8 mouse cellular contexts compared by ENCODE assay signal in the genomic region with DNA sequence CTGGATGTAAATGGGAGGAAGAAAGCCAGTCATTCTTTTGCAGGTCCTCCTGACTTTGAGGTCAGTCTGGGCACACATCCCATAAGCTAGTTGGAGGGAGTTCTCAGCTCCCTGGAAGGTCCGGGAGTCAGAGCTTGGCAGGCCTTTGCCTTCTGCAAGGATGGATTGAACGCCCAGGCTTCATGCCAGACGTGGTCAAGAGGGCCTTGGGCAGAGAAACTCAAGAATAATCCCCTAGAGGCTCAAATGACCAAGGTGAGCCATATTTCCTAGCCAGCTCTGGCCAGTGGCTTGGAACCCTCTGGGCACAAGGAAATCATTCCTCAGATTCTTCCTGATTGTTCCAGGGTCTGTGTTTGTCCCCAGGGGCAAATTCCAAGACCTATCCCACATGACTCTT. TPM values are rescaled to one million over a fixed set of nuclear protein-coding genes. Genes with fewer than 3 reads are reported as not detected.
DNase-seq lines count a peak whose midpoint lies in the region; ATAC-seq and TF ChIP-seq lines count a peak whose summit lies in the region.
"Had no signal": no experiment of that assay in that cellular context is flagged by ENCODE, and none has a peak within 500 bp of the region (broad histone marks: within the 10 kb centered on the region; RNA-seq: fewer than 3 reads in every experiment).

No protein-coding gene starts in this region.

- no peak for TF ChIP-seq CTCF in E14TG2a.4 (conservative IDR thresholded peaks at IDR 0.05; ENCODE audit: low read length)
- no peak for TF ChIP-seq CTCF in liver, embryonic 14.5 days (IDR thresholded peaks at IDR 0.05; ENCODE audit: low read depth)

- 74% methylated on average over 3 of the region's 3 CpGs for WGBS in hindbrain, embryonic 12.5 days
- WGBS in liver, embryonic 14.5 days (ENCODE audit: insufficient replicate concordance) = 63% methylated on average over 3 of the region's 3 CpGs

- H3K9ac ChIP-seq in hindbrain, embryonic 12.5 days = 0 out of 2 replicates have a peak overlapping the region, but pooled peaks have one; percentile 13
- no peak overlapping the region for H3K9ac ChIP-seq in liver, embryonic 14.5 days (replicated peaks)

- no peak overlapping the region for H3K27ac ChIP-seq in hindbrain, embryonic 12.5 days
- no peak overlapping the region for H3K27ac ChIP-seq in liver, embryonic 14.5 days

- H3K9me3 ChIP-seq in E14TG2a.4 (ENCODE audit: low read length) = no peaks in the 10 kb centered on the region
- H3K9me3 ChIP-seq in hindbrain, embryonic 12.5 days (replicated peaks) = no peaks in the 10 kb centered on the region
- H3K9me3 ChIP-seq in liver, embryonic 14.5 days (ENCODE audit: control insufficient read depth, low read length) = no peaks in the 10 kb centered on the region

- H3K4me3 ChIP-seq in E14TG2a.4 (replicated peaks; ENCODE audit: low read length) = peak overlapping the region; percentile 95
- H3K4me3 ChIP-seq in hindbrain, embryonic 12.5 days = 0 out of 2 replicates have a peak overlapping the region, but pooled peaks have one; percentile 1
- no peak overlapping the region for H3K4me3 ChIP-seq in liver, embryonic 14.5 days (ENCODE audit: insufficient read depth in 1 of 2, low read depth in 2 of 2, low read length in 2 of 2)

- H3K4me1 ChIP-seq in E14TG2a.4 (replicated peaks; ENCODE audit: low read depth, low read length) = peaks cover 64% of the 10 kb centered on the region
- peaks cover 52% of the 10 kb centered on the region for H3K4me1 ChIP-seq in hindbrain, embryonic 12.5 days
- peaks cover 13 to 35% of the 10 kb centered on the region in 2 experiments for H3K4me1 ChIP-seq in liver, embryonic 14.5 days (replicated peaks; ENCODE audit: control insufficient read depth in 2 of 2, insufficient read depth in 2 of 2, low read length in 1 of 2)

- H3K27me3 ChIP-seq in E14TG2a.4 (ENCODE audit: insufficient read depth, low read length) = peaks cover 10% of the 10 kb centered on the region
- peaks cover 23% of the 10 kb centered on the region for H3K27me3 ChIP-seq in hindbrain, embryonic 12.5 days
- no peaks in the 10 kb centered on the region for H3K27me3 ChIP-seq in liver, embryonic 14.5 days (ENCODE audit: control insufficient read depth, insufficient read depth, low read length)

- peak overlapping the region; percentile 99 for H3K4me2 ChIP-seq in hindbrain, embryonic 12.5 days (replicated peaks)
- H3K4me2 ChIP-seq in liver, embryonic 14.5 days (ENCODE audit: low read depth) = peak overlapping the region; percentile 99

- ATAC-seq in hindbrain, embryonic 12.5 days (ENCODE audit: low FRiP score) = no peak
- no peak for ATAC-seq in liver, embryonic 14.5 days (ENCODE audit: insufficient read depth)
- no peak for ATAC-seq in monocyte, adult 5-6 weeks (replicated peaks; ENCODE audit: insufficient number of reproducible peaks, low FRiP score, low TSS enrichment, poor library complexity, severe bottlenecking)

- DNase-seq in NIH3T3 (ENCODE audit: low read depth) = peak; percentile 80
- no peak for DNase-seq in liver, embryonic 14.5 days (ENCODE audit: low read depth in 3 of 3, low spot score in 3 of 3)
- no peak for DNase-seq in layer of hippocampus, adult 11-12 months (ENCODE audit: low spot score)
- DNase-seq in urinary bladder, adult 18-20 months (ENCODE audit: low spot score in 2 of 2) = no peak
- DNase-seq: layer of hippocampus, adult 9-11 months had no signal

- H3K36me3 ChIP-seq in E14TG2a.4 (ENCODE audit: insufficient read depth, low read length) = peaks cover 64% of the 10 kb centered on the region
- peaks cover 15% of the 10 kb centered on the region for H3K36me3 ChIP-seq in hindbrain, embryonic 12.5 days
- H3K36me3 ChIP-seq in liver, embryonic 14.5 days (replicated peaks; ENCODE audit: control insufficient read depth, insufficient read depth, low read depth) = peaks cover 9% of the 10 kb centered on the region

- TF ChIP-seq EP300 in liver, embryonic 14.5 days (IDR thresholded peaks at IDR 0.05; ENCODE audit: low read depth) = no peak

RNA-seq across cellular contexts. Expression of gene Tprn, which starts 2.4 kb away (rescaled TPM):
- polyA plus RNA-seq in hindbrain, embryonic 12.5 days (2016; fragmentation: Nextera tagmentation; extraction: Ambion mirVana) = 13.2 and 14.9 TPM in 2 replicates
- polyA plus RNA-seq in liver, embryonic 14.5 days (2012; rRNA removed) = 1.6 and 2.6 TPM in 2 replicates
- polyA plus RNA-seq in liver, embryonic 14.5 days (2014; fragmentation: Nextera tagmentation; extraction: Ambion mirVana) = 2.4 and 3.2 TPM in 2 replicates
- 7.1 to 9.2 TPM (median 8.4 TPM) in 3 replicates for total RNA-seq in monocyte, adult 5-6 weeks (2017)

RNA-seq across cellular contexts. Expression of gene Ssna1, which starts 7.4 kb away (rescaled TPM):
- 195 and 201 TPM in 2 replicates for polyA plus RNA-seq in hindbrain, embryonic 12.5 days (2016; fragmentation: Nextera tagmentation; extraction: Ambion mirVana)
- polyA plus RNA-seq in liver, embryonic 14.5 days (2012; rRNA removed) = 65.8 and 76.0 TPM in 2 replicates
- 145 and 155 TPM in 2 replicates for polyA plus RNA-seq in liver, embryonic 14.5 days (2014; fragmentation: Nextera tagmentation; extraction: Ambion mirVana)
- 31.8 to 50.4 TPM (median 32.4 TPM) in 3 replicates for total RNA-seq in monocyte, adult 5-6 weeks (2017)

RNA-seq across cellular contexts. Expression of gene Anapc2, which starts 7.4 kb away (rescaled TPM):
- polyA plus RNA-seq in hindbrain, embryonic 12.5 days (2016; fragmentation: Nextera tagmentation; extraction: Ambion mirVana) = 147 and 152 TPM in 2 replicates
- polyA plus RNA-seq in liver, embryonic 14.5 days (2012; rRNA removed) = 20.5 and 23.8 TPM in 2 replicates
- polyA plus RNA-seq in liver, embryonic 14.5 days (2014; fragmentation: Nextera tagmentation; extraction: Ambion mirVana) = 30.2 TPM in 2 replicates
- 42.6 to 64.9 TPM (median 43.8 TPM) in 3 replicates for total RNA-seq in monocyte, adult 5-6 weeks (2017)

RNA-seq across cellular contexts. Expression of gene Tmem203, which starts 9.6 kb away (rescaled TPM):
- polyA plus RNA-seq in hindbrain, embryonic 12.5 days (2016; fragmentation: Nextera tagmentation; extraction: Ambion mirVana) = 16.5 and 18.6 TPM in 2 replicates
- polyA plus RNA-seq in liver, embryonic 14.5 days (2012; rRNA removed) = 8.8 and 12.4 TPM in 2 replicates
- polyA plus RNA-seq in liver, embryonic 14.5 days (2014; fragmentation: Nextera tagmentation; extraction: Ambion mirVana) = 8.8 and 9.4 TPM in 2 replicates
- total RNA-seq in monocyte, adult 5-6 weeks (2017) = 12.2 to 16.8 TPM (median 15.6 TPM) in 3 replicates

RNA-seq across cellular contexts. Expression of gene AL732309.1, which starts 18.2 kb away (rescaled TPM):
- 3.5 and 6.2 TPM in 2 replicates for polyA plus RNA-seq in hindbrain, embryonic 12.5 days (2016; fragmentation: Nextera tagmentation; extraction: Ambion mirVana)
- polyA plus RNA-seq in liver, embryonic 14.5 days (2012; rRNA removed) = 5.4 and 5.6 TPM in 2 replicates
- polyA plus RNA-seq in liver, embryonic 14.5 days (2014; fragmentation: Nextera tagmentation; extraction: Ambion mirVana) = 1.4 and 1.9 TPM in 2 replicates
- total RNA-seq in monocyte, adult 5-6 weeks (2017) = 4.5 to 4.9 TPM in 2 of 3 replicates, not detected in the other

Comparison
In these comparisons a context has a peak if more than half of its experiments do, and no peak if none do; other contexts are left out.
1. H3K4me3 ChIP-seq: peak in E14TG2a.4 (single experiment) and hindbrain, embryonic 12.5 days (single experiment); none in liver, embryonic 14.5 days (0 of 2).